Mouse (Mus musculus): ENCODE results near the gene Phospho1.

- no peak for TF ChIP-seq CTCF (IDR thresholded peaks at IDR 0.05; ENCODE audit: insufficient read depth, low read length)
- TF ChIP-seq POLR2A (IDR thresholded peaks at IDR 0.05; ENCODE audit: borderline replicate concordance, extremely low read depth, low read depth, low read length): no peak
These were observed 16.6 kb downstream of the Phospho1 start for GRCm38 (mm10) chr11:95840694-95841497.

All from lung, adult 2 months (tissue).